Mouse (Mus musculus) neural tube, postnatal 0 days (tissue): Measurements from ENCODE around the gene Gm10719. TPM values are rescaled to one million over a fixed set of nuclear protein-coding genes. Genes with fewer than 3 reads are reported as not detected.

Source experiments
- microRNA-seq: library from miRNA; unstranded; fragments of <30 nt; microRNA quantifications from one replicate; pipeline ENCODE4, GENCODE M21; 2016
- polyA plus RNA-seq: library from polyadenylated mRNA; unstranded; fragments of >200 nt; fragmentation: Nextera tagmentation; extraction: Ambion mirVana; gene quantifications from 2 replicates; pipeline ENCODE4 v1.2.1, GENCODE M21; 2015

The Gm10719 gene
- polyA plus RNA-seq: 0.38 TPM in 1 of 2 replicates, not detected in the other

DNA sequence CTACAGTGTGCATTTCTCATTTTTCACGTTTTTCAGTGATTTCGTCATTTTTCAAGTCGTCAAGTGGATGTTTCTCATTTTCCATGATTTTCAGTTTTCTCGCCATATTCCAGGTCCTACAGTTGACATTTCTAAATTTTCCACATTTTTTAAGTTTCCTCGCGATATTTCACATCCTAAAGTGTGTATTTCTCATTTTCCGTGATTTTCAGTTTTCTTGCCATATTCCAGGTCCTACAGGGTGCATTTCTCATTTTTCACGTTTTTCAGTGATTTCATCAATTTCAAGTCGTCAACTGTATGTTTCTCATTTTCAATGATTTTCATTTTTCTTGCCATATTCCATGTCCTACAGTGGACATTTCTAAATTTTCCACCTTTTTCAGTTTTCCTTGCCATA is at the start of gene Gm10719:
Gm10719 (plus strand) TSS at position 301 of the 400 bp plus-strand sequence.

DNA sequence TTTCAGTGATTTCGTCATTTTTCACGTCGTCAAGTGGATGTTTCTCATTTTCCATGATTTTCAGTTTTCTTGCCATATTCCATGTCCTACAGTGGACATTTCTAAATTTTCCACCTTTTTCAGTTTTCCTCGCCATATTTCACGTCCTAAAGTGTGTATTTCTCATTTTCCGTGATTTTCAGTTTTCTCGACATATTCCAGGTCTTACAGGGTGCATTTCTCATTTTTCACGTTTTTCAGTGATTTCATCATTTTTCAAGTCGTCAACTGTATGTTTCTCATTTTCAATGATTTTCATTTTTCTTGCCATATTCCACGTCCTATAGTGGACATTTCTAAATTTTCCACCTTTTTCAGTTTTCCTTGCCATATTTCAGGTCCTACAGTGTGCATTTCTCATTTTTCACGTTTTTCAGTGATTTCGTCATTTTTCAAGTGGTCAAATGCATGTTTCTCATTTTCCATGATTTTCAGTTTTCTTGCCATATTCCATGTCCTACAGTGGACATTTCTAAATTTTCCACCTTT is 16.7 kb upstream of the Gm10719 start, which contains the start of gene Gm10722:
Gm10722 (plus strand) TSS at position 478 of the 528 bp plus-strand sequence.

DNA sequence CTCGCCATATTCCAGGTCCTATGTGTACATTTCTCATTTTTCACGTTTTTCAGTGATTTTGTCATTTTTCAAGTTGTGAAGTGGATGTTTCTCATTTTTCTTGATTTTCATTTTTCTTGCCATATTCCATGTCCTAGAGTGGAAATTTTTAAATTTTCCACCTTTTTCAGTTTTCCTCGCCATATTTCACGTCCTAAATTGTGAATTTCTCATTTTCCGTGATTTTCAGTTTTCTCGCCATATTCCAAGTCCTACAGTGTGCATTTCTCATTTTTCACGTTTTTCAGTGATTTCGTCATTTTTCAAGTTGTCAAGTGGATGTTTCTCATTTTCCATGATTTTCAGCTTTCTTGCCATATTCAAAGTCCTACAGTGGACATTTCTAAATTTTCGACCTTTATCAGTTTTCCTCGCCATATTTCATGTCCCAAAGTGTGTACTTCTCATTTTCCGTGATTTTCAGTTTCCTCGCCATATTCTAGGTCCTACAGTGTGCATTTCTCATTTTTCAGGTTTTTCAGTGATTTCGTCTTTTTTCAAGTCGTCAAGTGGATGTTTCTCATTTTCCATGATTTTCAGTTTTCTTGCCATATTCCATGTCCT is 14.3 kb upstream of the Gm10719 start, which contains the start of gene Gm11168:
Gm11168 (plus strand) TSS at position 553 of the 603 bp plus-strand sequence.

DNA sequence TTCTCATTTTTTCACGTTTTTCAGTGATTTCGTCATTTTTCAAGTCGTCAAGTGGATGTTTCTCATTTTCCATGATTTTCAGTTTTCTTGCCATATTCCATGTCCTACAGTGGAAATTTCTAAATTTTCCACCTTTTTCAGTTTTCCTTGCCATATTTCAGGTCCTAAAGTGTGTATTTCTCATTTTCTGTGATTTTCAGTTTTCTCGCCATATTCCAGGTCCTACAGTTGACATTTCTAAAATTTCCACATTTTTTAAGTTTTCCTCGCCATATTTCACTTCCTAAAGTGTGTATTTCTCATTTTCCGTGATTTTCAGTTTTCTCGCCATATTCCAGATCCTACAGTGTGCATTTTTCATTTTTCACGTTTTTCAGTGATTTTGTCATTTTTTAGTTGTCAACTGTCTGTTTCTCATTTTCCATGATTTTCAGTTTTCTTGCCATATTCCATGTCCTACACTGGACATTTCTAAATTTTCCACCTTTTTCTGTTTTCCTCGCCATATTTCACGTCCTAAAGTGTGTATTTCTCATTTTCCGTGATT is 4.4 kb upstream of the Gm10719 start, which contains the start of gene Gm10721:
Gm10721 (plus strand) TSS at position 408 of the 547 bp plus-strand sequence.

DNA sequence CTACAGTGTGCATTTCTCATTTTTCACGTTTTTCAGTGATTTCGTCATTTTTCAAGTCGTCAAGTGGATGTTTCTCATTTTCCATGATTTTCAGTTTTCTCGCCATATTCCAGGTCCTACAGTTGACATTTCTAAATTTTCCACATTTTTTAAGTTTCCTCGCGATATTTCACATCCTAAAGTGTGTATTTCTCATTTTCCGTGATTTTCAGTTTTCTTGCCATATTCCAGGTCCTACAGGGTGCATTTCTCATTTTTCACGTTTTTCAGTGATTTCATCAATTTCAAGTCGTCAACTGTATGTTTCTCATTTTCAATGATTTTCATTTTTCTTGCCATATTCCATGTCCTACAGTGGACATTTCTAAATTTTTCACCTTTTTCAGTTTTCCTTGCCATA is 1.9 kb upstream of the Gm10719 start, which contains the start of gene Gm10720:
Gm10720 (plus strand) TSS at position 301 of the 400 bp plus-strand sequence.

DNA sequence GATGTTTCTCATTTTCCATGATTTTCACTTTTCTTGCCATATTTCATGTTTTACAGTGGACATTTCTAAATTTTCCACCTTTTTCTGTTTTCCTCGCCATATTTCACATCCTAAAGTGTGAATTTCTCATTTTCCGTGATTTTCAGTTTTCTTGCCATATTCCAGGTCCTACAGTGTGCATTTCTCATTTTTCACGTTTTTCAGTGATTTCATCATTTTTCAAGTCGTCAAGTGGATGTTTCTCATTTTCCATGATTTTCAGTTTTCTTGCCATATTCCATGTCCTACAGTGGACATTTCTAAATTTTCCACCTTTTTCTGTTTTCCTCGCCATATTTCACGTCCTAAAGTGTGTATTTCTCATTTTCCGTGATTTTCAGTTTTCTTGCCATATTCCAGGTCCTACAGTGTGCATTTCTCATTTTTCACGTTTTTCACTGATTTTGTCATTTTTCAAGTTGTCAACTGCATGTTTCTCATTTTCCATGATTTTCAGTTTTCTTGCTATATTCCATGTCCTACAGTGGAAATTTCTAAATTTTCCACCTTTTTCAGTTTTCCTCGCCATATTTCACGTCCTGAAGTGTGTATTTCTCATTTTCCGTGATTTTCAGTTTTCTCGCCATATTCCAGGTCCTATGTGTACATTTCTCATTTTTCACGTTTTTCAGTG is 6.2 kb downstream of the Gm10719 start, which contains the start of gene Gm10718:
Gm10718 (plus strand) TSS at position 236 of the 673 bp plus-strand sequence.

DNA sequence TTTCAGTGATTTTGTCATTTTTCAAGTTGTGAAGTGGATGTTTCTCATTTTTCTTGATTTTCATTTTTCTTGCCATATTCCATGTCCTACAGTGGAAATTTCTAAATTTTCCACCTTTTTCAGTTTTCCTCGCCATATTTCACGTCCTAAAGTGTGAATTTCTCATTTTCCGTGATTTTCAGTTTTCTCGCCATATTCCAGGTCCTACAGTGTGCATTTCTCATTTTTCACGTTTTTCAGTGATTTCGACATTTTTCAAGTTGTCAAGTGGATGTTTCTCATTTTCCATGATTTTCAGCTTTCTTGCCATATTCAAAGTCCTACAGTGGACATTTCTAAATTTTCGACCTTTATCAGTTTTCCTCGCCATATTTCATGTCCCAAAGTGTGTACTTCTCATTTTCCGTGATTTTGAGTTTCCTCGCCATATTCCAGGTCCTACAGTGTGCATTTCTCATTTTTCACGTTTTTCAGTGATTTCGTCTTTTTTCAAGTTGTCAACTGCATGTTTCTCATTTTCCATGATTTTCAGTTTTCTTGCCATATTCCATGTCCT is 7.8 kb downstream of the Gm10719 start, which contains the start of gene Gm10717:
Gm10717 (plus strand) TSS at position 506 of the 556 bp plus-strand sequence.

DNA sequence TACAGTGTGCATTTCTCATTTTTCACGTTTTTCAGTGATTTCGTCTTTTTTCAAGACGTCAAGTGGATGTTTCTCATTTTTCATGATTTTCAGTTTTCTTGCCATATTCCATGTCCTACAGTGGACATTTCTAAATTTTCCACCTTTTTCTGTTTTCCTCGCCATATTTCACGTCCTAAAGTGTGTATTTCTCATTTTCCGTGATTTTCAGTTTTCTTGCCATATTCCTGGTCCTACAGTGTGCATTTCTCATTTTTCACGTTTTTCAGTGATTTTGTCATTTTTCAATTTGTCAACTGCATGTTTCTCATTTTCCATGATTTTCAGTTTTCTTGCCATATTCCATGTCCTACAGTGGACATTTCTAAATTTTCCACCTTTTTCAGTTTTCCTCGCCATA is 17.1 kb downstream of the Gm10719 start, which contains the start of gene Gm17535:
Gm17535 (plus strand) TSS at position 301 of the 400 bp plus-strand sequence.

DNA sequence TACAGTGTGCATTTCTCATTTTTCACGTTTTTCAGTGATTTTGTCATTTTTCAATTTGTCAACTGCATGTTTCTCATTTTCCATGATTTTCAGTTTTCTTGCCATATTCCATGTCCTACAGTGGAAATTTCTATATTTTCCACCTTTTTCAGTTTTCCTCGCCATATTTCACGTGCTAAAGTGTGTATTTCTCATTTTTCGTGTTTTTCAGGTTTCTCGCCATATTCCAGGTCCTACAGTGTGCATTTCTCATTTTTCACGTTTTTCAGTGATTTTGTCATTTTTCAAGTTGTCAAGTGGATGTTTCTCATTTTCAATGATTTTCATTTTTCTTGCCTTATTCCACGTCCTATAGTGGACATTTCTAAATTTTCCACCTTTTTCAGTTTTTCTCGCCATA is 19.4 kb downstream of the Gm10719 start, which contains the start of gene Gm10715:
Gm10715 (plus strand) TSS at position 301 of the 400 bp plus-strand sequence.

Small RNA genes lying within 50 kb of the gene (microRNA-seq; reads per million reads assigned to microRNA genes)
- not detected for gene Mir101c

Other genes with a start within 250 kb of the Gm10719 start
- not detected in 2 replicates for gene Gm10722, start 16.5 kb upstream of the Gm10719 start, polyA plus RNA-seq
- gene Gm11168, start 14.1 kb upstream of the Gm10719 start, polyA plus RNA-seq: not detected in 2 replicates
- gene Gm10721, start 4.3 kb upstream of the Gm10719 start, polyA plus RNA-seq: not detected in 2 replicates
- gene Gm10720, start 1.8 kb upstream of the Gm10719 start, polyA plus RNA-seq: not detected in 2 replicates
- 0.36 TPM in 1 of 2 replicates, not detected in the other for gene Gm10718, start 6.1 kb downstream of the Gm10719 start, polyA plus RNA-seq
- gene Gm10717, start 8.0 kb downstream of the Gm10719 start, polyA plus RNA-seq: 0.41 TPM in 1 of 2 replicates, not detected in the other
- not detected in 2 replicates for gene Gm17535, start 17.2 kb downstream of the Gm10719 start, polyA plus RNA-seq
- not detected in 2 replicates for gene Gm10715, start 19.5 kb downstream of the Gm10719 start, polyA plus RNA-seq